Comparison of ENCODE assay signal across 7 mouse cellular contexts in genomic region chr15:21114775-21115174, GRCm38 (mm10).
DNase-seq lines count a peak whose midpoint lies in the region; ATAC-seq and TF ChIP-seq lines count a peak whose summit lies in the region.
"Not testable (repeated sequence)": the region's sequence is repeated elsewhere in the genome, so short reads cannot be mapped to it uniquely, and the experiment has no call there.

No protein-coding gene starts in this region.

- not testable (repeated sequence) for TF ChIP-seq RAD21 in MEL (IDR thresholded peaks at IDR 0.05; ENCODE audit: low read depth, low read length)

- not testable (repeated sequence) for H3K9ac ChIP-seq in MEL (ENCODE audit: control insufficient read depth, low read depth, low read length, poor library complexity, severe bottlenecking); liver, adult 2 months (ENCODE audit: low read depth, low read length)

- DNase-seq in 416B (ENCODE audit: low read depth) (peak; percentile 24), MEL (ENCODE audit: low read depth, low spot score) (peak; percentile 42)
- DNase-seq in brain, embryonic 14.5 days (ENCODE audit: low read depth), result peak; percentile 18
- DNase-seq in liver, adult 2 months (ENCODE audit: extremely low read depth, low read depth, low spot score), result peak; percentile 27

- not testable (repeated sequence) for H3K36me3 ChIP-seq in MEL (ENCODE audit: control insufficient read depth in 1 of 2, insufficient read depth in 2 of 2, low read length in 2 of 2); liver, adult 2 months (ENCODE audit: control insufficient read depth, insufficient read depth, low read length)

- not testable (repeated sequence) for H3K79me2 ChIP-seq in MEL (ENCODE audit: control insufficient read depth, insufficient read depth, low read length, poor library complexity); liver, adult 2 months (ENCODE audit: control insufficient read depth, insufficient read depth, low read length)

- not testable (repeated sequence) for H3K9me3 ChIP-seq in MEL (replicated peaks; ENCODE audit: insufficient read depth, low read length)

- 75% methylated on average over 2 of the region's 2 CpGs for WGBS in liver, adult 2 months

- TF ChIP-seq POLR2A in MEL (IDR thresholded peaks at IDR 0.05; ENCODE audit: control insufficient read depth in 1 of 2, insufficient read depth in 1 of 2, low read depth in 1 of 2, low read length in 2 of 2, poor library complexity in 1 of 2); brain, embryonic 14.5 days (IDR thresholded peaks at IDR 0.05; ENCODE audit: borderline replicate concordance, extremely low read depth, insufficient read depth, insufficient read length, poor library complexity, severe bottlenecking); liver, adult 2 months (IDR thresholded peaks at IDR 0.05; ENCODE audit: extremely low read depth, insufficient read depth, low read length): not testable (repeated sequence)

- H3K4me1 ChIP-seq in MEL (ENCODE audit: control insufficient read depth in 1 of 2, insufficient read depth in 2 of 2, low read length in 2 of 2); liver, adult 2 months (ENCODE audit: control insufficient read depth, insufficient read depth, low read length): not testable (repeated sequence)

- not testable (repeated sequence) for TF ChIP-seq CTCF in MEL (IDR thresholded peaks at IDR 0.05 in 2 of 3, conservative IDR thresholded peaks at IDR 0.05 in 1 of 3; ENCODE audit: control insufficient read depth in 1 of 3, insufficient read depth in 1 of 3, low read depth in 2 of 3, low read length in 3 of 3, poor library complexity in 1 of 3, severe bottlenecking in 1 of 3); brain, embryonic 14.5 days (IDR thresholded peaks at IDR 0.05; ENCODE audit: borderline replicate concordance, extremely low read depth, insufficient read depth, insufficient read length); liver, adult 2 months (IDR thresholded peaks at IDR 0.05; ENCODE audit: low read depth, low read length)

- not testable (repeated sequence) for H3K4me3 ChIP-seq in MEL (ENCODE audit: control insufficient read depth in 1 of 2, insufficient read depth in 1 of 2, low read depth in 2 of 2, low read length in 2 of 2); liver, adult 2 months (ENCODE audit: insufficient read depth, low read depth, low read length)

- not testable (repeated sequence) for H3K27ac ChIP-seq in MEL (ENCODE audit: control insufficient read depth, low read depth, low read length); liver, adult 2 months (replicated peaks; ENCODE audit: insufficient read depth, low read depth, low read length)

- H3K27me3 ChIP-seq in MEL (ENCODE audit: control insufficient read depth in 1 of 2, insufficient read depth in 2 of 2, low read length in 2 of 2); liver, adult 2 months (ENCODE audit: control insufficient read depth, insufficient read depth, low read length): not testable (repeated sequence)

- peak; percentile 88 for ATAC-seq in erythroid progenitor cell, adult 5-6 weeks (replicated peaks; ENCODE audit: low FRiP score, poor library complexity, severe bottlenecking)
- peak; percentile 83 to 89; a peak in 3 of 4 replicates for ATAC-seq in hematopoietic stem cell, adult 5-6 weeks (replicated peaks in 1 of 2; ENCODE audit: insufficient read depth in 1 of 2, low FRiP score in 2 of 2, low TSS enrichment in 1 of 2, low read depth in 1 of 2, poor library complexity in 2 of 2, severe bottlenecking in 2 of 2)
- peak; percentile 92 for ATAC-seq in monocyte, adult 5-6 weeks (replicated peaks; ENCODE audit: insufficient number of reproducible peaks, low FRiP score, low TSS enrichment, poor library complexity, severe bottlenecking)

- TF ChIP-seq EP300 in MEL (IDR thresholded peaks at IDR 0.05; ENCODE audit: low read depth in 1 of 2, low read length in 2 of 2), result not testable (repeated sequence)
